Mouse (Mus musculus): Measurements from ENCODE around the gene Nrf1. TPM values are rescaled to one million over a fixed set of nuclear protein-coding genes. Genes with fewer than 3 reads are reported as not detected.

Nrf1 gene
- polyA plus RNA-seq, 1 experiment from 2014 or later = 70.1 TPM

- H3K36me3 ChIP-seq (ENCODE audit: control insufficient read depth, insufficient read depth, low read length) = peaks cover 55% of the 10 kb centered on the region
- no peak for ATAC-seq (ENCODE audit: low FRiP score, low TSS enrichment)
- no peaks in the 10 kb centered on the region for H3K4me1 ChIP-seq (ENCODE audit: control insufficient read depth, insufficient read depth, low read length)
- no peaks in the 10 kb centered on the region for H3K27me3 ChIP-seq (ENCODE audit: control insufficient read depth, insufficient read depth, low read length)
- H3K4me2 ChIP-seq (replicated peaks; ENCODE audit: low read depth, low read length) = no peak overlapping the region
- no peak overlapping the region for H3K4me3 ChIP-seq (ENCODE audit: low read length)
- H3K9ac ChIP-seq (ENCODE audit: low read depth, low read length) = no peak overlapping the region
- WGBS = 95% methylated on average over 6 of the region's 6 CpGs
- H3K27ac ChIP-seq (ENCODE audit: low read depth, low read length) = no peak overlapping the region
- no peaks in the 10 kb centered on the region for H3K9me3 ChIP-seq (ENCODE audit: control insufficient read depth, low read length)
Observed at GRCm38 (mm10) chr6:30092816-30093215, 45.0 kb downstream of the Nrf1 start.

- Histone ChIP-seq H3K27ac (ENCODE audit: low read depth, low read length) (no peak overlapping the region), H3K9ac (ENCODE audit: low read depth, low read length) (no peak overlapping the region), H3K4me2 (replicated peaks; ENCODE audit: low read depth, low read length) (no peak overlapping the region), H3K9me3 (ENCODE audit: control insufficient read depth, low read length) (no peaks in the 10 kb centered on the region), H3K4me1 (ENCODE audit: control insufficient read depth, insufficient read depth, low read length) (no peaks in the 10 kb centered on the region), H3K4me3 (ENCODE audit: low read length) (no peak overlapping the region), H3K27me3 (ENCODE audit: control insufficient read depth, insufficient read depth, low read length) (no peaks in the 10 kb centered on the region), H3K36me3 (ENCODE audit: control insufficient read depth, insufficient read depth, low read length) (peaks cover 78% of the 10 kb centered on the region)
- no peak for ATAC-seq (ENCODE audit: low FRiP score, low TSS enrichment)
- WGBS = 87% methylated on average over 12 of the region's 12 CpGs
Observed at GRCm38 (mm10) chr6:30101773-30102415, 54.1 kb downstream of the Nrf1 start.

- no peak for ATAC-seq (ENCODE audit: low FRiP score, low TSS enrichment)
- WGBS = 88% methylated on average over 2 of the region's 2 CpGs
- Histone ChIP-seq H3K9ac (ENCODE audit: low read depth, low read length) (no peak overlapping the region), H3K27ac (ENCODE audit: low read depth, low read length) (no peak overlapping the region), H3K4me1 (ENCODE audit: control insufficient read depth, insufficient read depth, low read length) (no peaks in the 10 kb centered on the region), H3K4me3 (ENCODE audit: low read length) (no peak overlapping the region), H3K27me3 (ENCODE audit: control insufficient read depth, insufficient read depth, low read length) (no peaks in the 10 kb centered on the region), H3K9me3 (ENCODE audit: control insufficient read depth, low read length) (no peaks in the 10 kb centered on the region), H3K36me3 (ENCODE audit: control insufficient read depth, insufficient read depth, low read length) (peaks cover 61% of the 10 kb centered on the region), H3K4me2 (replicated peaks; ENCODE audit: low read depth, low read length) (no peak overlapping the region)
Observed at GRCm38 (mm10) chr6:30106091-30106490, 58.3 kb downstream of the Nrf1 start.

GRCm38 (mm10) chr6:30107456-30107855 is 59.7 kb downstream of the Nrf1 start:
- no peaks in the 10 kb centered on the region for H3K9me3 ChIP-seq (ENCODE audit: control insufficient read depth, low read length)
- H3K4me2 ChIP-seq (replicated peaks; ENCODE audit: low read depth, low read length) = no peak overlapping the region
- H3K4me1 ChIP-seq (ENCODE audit: control insufficient read depth, insufficient read depth, low read length) = no peaks in the 10 kb centered on the region
- no peak overlapping the region for H3K4me3 ChIP-seq (ENCODE audit: low read length)
- no peak for ATAC-seq (ENCODE audit: low FRiP score, low TSS enrichment)
- no peak overlapping the region for H3K9ac ChIP-seq (ENCODE audit: low read depth, low read length)
- H3K27ac ChIP-seq (ENCODE audit: low read depth, low read length) = no peak overlapping the region
- 53% methylated on average over 2 of the region's 2 CpGs for WGBS
- H3K36me3 ChIP-seq (ENCODE audit: control insufficient read depth, insufficient read depth, low read length) = peaks cover 58% of the 10 kb centered on the region
- H3K27me3 ChIP-seq (ENCODE audit: control insufficient read depth, insufficient read depth, low read length) = no peaks in the 10 kb centered on the region

GRCm38 (mm10) chr6:30109820-30110502 is 62.2 kb downstream of the Nrf1 start:
- Histone ChIP-seq H3K4me3 (ENCODE audit: low read length) (no peak overlapping the region), H3K27me3 (ENCODE audit: control insufficient read depth, insufficient read depth, low read length) (no peaks in the 10 kb centered on the region), H3K27ac (ENCODE audit: low read depth, low read length) (no peak overlapping the region), H3K4me1 (ENCODE audit: control insufficient read depth, insufficient read depth, low read length) (no peaks in the 10 kb centered on the region), H3K36me3 (ENCODE audit: control insufficient read depth, insufficient read depth, low read length) (peaks cover 53% of the 10 kb centered on the region), H3K4me2 (replicated peaks; ENCODE audit: low read depth, low read length) (no peak overlapping the region), H3K9ac (ENCODE audit: low read depth, low read length) (no peak overlapping the region), H3K9me3 (ENCODE audit: control insufficient read depth, low read length) (no peaks in the 10 kb centered on the region)
- WGBS = 97% methylated on average over 10 of the region's 10 CpGs
- ATAC-seq (ENCODE audit: low FRiP score, low TSS enrichment) = no peak

- no peaks in the 10 kb centered on the region for H3K27me3 ChIP-seq (ENCODE audit: control insufficient read depth, insufficient read depth, low read length)
- ATAC-seq (ENCODE audit: low FRiP score, low TSS enrichment) = no peak
- no peak overlapping the region for H3K4me2 ChIP-seq (replicated peaks; ENCODE audit: low read depth, low read length)
- no peaks in the 10 kb centered on the region for H3K4me1 ChIP-seq (ENCODE audit: control insufficient read depth, insufficient read depth, low read length)
- WGBS = 96% methylated on average over 4 of the region's 4 CpGs
- H3K36me3 ChIP-seq (ENCODE audit: control insufficient read depth, insufficient read depth, low read length) = peaks cover 65% of the 10 kb centered on the region
- no peak overlapping the region for H3K27ac ChIP-seq (ENCODE audit: low read depth, low read length)
- H3K9me3 ChIP-seq (ENCODE audit: control insufficient read depth, low read length) = no peaks in the 10 kb centered on the region
- H3K4me3 ChIP-seq (ENCODE audit: low read length) = no peak overlapping the region
- no peak overlapping the region for H3K9ac ChIP-seq (ENCODE audit: low read depth, low read length)
Observed at GRCm38 (mm10) chr6:30112349-30113132, 64.8 kb downstream of the Nrf1 start.

GRCm38 (mm10) chr6:30114101-30114500 is 66.3 kb downstream of the Nrf1 start:
- Histone ChIP-seq H3K4me1 (ENCODE audit: control insufficient read depth, insufficient read depth, low read length) (no peaks in the 10 kb centered on the region), H3K27ac (ENCODE audit: low read depth, low read length) (no peak overlapping the region), H3K27me3 (ENCODE audit: control insufficient read depth, insufficient read depth, low read length) (no peaks in the 10 kb centered on the region), H3K4me2 (replicated peaks; ENCODE audit: low read depth, low read length) (no peak overlapping the region), H3K9me3 (ENCODE audit: control insufficient read depth, low read length) (no peaks in the 10 kb centered on the region), H3K4me3 (ENCODE audit: low read length) (no peak overlapping the region), H3K9ac (ENCODE audit: low read depth, low read length) (no peak overlapping the region), H3K36me3 (ENCODE audit: control insufficient read depth, insufficient read depth, low read length) (peaks cover 81% of the 10 kb centered on the region)
- ATAC-seq (ENCODE audit: low FRiP score, low TSS enrichment) = no peak
- 86% methylated on average over 2 of the region's 2 CpGs for WGBS

- Histone ChIP-seq H3K4me2 (replicated peaks; ENCODE audit: low read depth, low read length) (no peak overlapping the region), H3K9me3 (ENCODE audit: control insufficient read depth, low read length) (no peaks in the 10 kb centered on the region), H3K27me3 (ENCODE audit: control insufficient read depth, insufficient read depth, low read length) (no peaks in the 10 kb centered on the region), H3K4me3 (ENCODE audit: low read length) (no peak overlapping the region), H3K9ac (ENCODE audit: low read depth, low read length) (no peak overlapping the region), H3K27ac (ENCODE audit: low read depth, low read length) (no peak overlapping the region), H3K36me3 (ENCODE audit: control insufficient read depth, insufficient read depth, low read length) (peaks cover 79% of the 10 kb centered on the region), H3K4me1 (ENCODE audit: control insufficient read depth, insufficient read depth, low read length) (no peaks in the 10 kb centered on the region)
- 94% methylated on average over 2 of the region's 2 CpGs for WGBS
- ATAC-seq (ENCODE audit: low FRiP score, low TSS enrichment) = no peak
Observed at GRCm38 (mm10) chr6:30121152-30121551, 73.4 kb downstream of the Nrf1 start.

GRCm38 (mm10) chr6:30121600-30121999 is 73.8 kb downstream of the Nrf1 start:
- WGBS = 91% methylated on average over 1 of the region's 1 CpGs
- Histone ChIP-seq H3K9me3 (ENCODE audit: control insufficient read depth, low read length) (no peaks in the 10 kb centered on the region), H3K27me3 (ENCODE audit: control insufficient read depth, insufficient read depth, low read length) (no peaks in the 10 kb centered on the region), H3K4me1 (ENCODE audit: control insufficient read depth, insufficient read depth, low read length) (no peaks in the 10 kb centered on the region), H3K4me2 (replicated peaks; ENCODE audit: low read depth, low read length) (no peak overlapping the region), H3K4me3 (ENCODE audit: low read length) (no peak overlapping the region), H3K36me3 (ENCODE audit: control insufficient read depth, insufficient read depth, low read length) (peaks cover 77% of the 10 kb centered on the region), H3K9ac (ENCODE audit: low read depth, low read length) (no peak overlapping the region), H3K27ac (ENCODE audit: low read depth, low read length) (no peak overlapping the region)
- no peak for ATAC-seq (ENCODE audit: low FRiP score, low TSS enrichment)
